Mouse (Mus musculus): ENCODE data around the gene Foxm1.

DNA sequence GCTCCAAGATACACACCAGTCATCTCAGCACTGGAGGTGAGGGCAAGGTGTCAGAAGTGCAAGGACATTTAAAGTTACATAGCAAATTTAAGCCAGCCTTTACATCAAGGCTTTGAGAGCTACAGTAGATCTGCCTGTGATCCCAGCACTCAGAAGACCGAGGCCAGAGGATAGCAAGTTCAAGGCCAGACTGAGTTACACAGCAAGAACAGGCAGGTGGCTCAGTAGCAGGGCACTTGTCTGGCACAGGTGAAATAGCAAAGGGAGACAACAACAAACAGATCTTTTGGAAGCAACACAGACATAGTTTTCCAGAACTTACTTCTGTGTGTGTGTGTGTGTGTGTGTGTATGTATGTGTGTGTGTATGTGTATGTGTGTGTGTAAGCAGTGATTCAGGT lies 55.3 kb downstream of the Foxm1 start:
- TF ChIP-seq CTCF (IDR thresholded peaks at IDR 0.05; ENCODE audit: low read depth, low read length) (no peak), POLR2A (IDR thresholded peaks at IDR 0.05; ENCODE audit: extremely low read depth, insufficient read depth, low read length) (no peak)
